Mouse (Mus musculus) lung, adult 2 months (tissue): ENCODE measurements around the gene Mgat4a.
"Not testable (repeated sequence)": the region's sequence is repeated elsewhere in the genome, so short reads cannot be mapped to it uniquely, and the experiment has no call there.

Source experiments
- CTCF ChIP-seq: fragments of 200-500 bp; IDR thresholded peaks from 2 replicates; pipeline ENCODE4 v1.5.1; 2011; ENCODE audit warnings: mild to moderate bottlenecking, low read length, control low read depth; ENCODE audit not compliant: insufficient read depth
- POLR2A ChIP-seq: fragments of 200-500 bp; IDR thresholded peaks from 2 replicates; pipeline ENCODE4 v1.6.1; 2011; ENCODE audit warnings: low read depth, mild to moderate bottlenecking, control low read depth, low read length, borderline replicate concordance; ENCODE audit errors: extremely low read depth

GRCm38 (mm10) chr1:37524122-37524521, 16.7 kb downstream of the Mgat4a start:
- not testable (repeated sequence) for TF ChIP-seq POLR2A, CTCF
